Mouse (Mus musculus): Measurements from ENCODE around the gene Duoxa1. TPM values are rescaled to one million over a fixed set of nuclear protein-coding genes. Genes with fewer than 3 reads are reported as not detected.

Gene Duoxa1
- polyA plus RNA-seq, 1 experiment, result 0.28 TPM

DNA sequence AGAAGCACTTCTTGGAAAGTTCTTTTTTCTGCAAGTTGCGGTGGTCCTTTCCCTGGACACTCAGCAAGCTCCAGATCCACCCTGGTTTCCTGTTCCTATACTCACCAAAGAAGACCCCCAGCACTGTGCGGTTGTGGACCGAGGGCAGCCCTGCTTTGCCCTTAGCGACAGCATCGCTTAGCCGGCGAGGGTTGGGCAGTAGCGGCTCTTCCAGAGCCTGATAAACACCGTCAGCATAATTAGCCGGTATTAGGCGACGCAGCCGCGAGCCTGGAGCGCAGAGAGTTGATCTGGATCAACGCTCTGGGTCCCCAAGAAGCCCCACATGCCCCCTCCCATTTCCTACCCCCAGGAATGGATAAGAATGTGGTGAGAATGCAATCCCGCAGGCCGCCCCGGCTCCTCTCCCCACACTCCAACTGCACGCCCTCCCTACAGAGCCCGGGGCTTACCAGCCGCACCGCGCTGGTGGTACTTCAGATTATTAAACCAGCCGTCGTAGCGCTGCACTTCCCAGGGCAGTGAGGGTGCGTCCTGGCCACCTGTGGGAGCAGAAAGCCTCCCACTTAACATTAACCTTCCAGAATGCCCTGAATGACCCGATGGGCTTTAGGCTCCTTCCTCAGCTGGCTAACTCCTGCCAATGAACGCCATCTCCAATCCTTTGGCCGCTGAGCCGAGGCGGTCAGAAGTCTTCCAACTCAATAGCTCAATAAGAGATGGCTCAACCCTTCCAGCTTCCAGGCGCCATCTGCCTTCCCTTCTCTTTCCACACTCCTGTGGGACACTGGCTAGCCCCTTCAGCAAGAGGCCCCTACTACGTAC lies 16.0 kb downstream of the Duoxa1 start:
- H3K36me3 ChIP-seq (ENCODE audit: control insufficient read depth, insufficient read depth, low read length), result no peaks in the 10 kb centered on the region
- no peak overlapping the region for H3K4me3 ChIP-seq (ENCODE audit: insufficient read depth, low read depth, low read length)
- H3K27me3 ChIP-seq (replicated peaks; ENCODE audit: control insufficient read depth, insufficient read depth, low read length), result peaks cover 12% of the 10 kb centered on the region
- TF ChIP-seq POLR2A (IDR thresholded peaks at IDR 0.05; ENCODE audit: low read depth, low read length), result no peak
- no peak for TF ChIP-seq CTCF (conservative IDR thresholded peaks at IDR 0.05; ENCODE audit: insufficient read depth, insufficient read length, low read depth, low read length)
- no peak for DNase-seq
- H3K4me1 ChIP-seq (ENCODE audit: control insufficient read depth, insufficient read depth, low read length), result peaks cover 9% of the 10 kb centered on the region
- H3K27ac ChIP-seq (ENCODE audit: insufficient read depth, low read depth, low read length), result no peak overlapping the region
- 3% methylated on average over 35 of the region's 35 CpGs for WGBS

DNA sequence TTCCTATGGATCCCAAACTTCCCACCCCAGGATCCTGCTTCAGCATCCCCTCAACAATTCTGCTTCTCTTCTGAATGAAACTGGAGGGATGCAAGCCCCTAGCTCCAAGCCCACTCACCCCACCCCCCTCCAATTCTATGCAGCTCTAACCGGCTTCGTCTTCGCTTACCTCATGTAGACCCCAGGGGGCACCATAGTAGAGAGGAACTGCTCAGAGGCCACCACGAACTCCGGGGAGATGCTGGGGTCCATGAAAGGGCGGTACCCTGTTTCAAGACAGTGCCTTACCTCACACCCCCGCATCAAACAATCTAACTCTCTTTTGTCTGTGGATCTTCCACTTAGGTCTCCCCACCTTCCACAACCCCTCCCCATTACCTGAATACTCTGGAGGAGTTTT lies 18.6 kb downstream of the Duoxa1 start:
- no peak for DNase-seq
- WGBS, result 6% methylated on average over 7 of the region's 7 CpGs
- Histone ChIP-seq H3K27ac (ENCODE audit: insufficient read depth, low read depth, low read length) (no peak overlapping the region), H3K27me3 (replicated peaks; ENCODE audit: control insufficient read depth, insufficient read depth, low read length) (peaks cover 9% of the 10 kb centered on the region), H3K36me3 (ENCODE audit: control insufficient read depth, insufficient read depth, low read length) (no peaks in the 10 kb centered on the region), H3K4me1 (ENCODE audit: control insufficient read depth, insufficient read depth, low read length) (peaks cover 3% of the 10 kb centered on the region; the same call in 1 of the 2 replicates), H3K4me3 (ENCODE audit: insufficient read depth, low read depth, low read length) (no peak overlapping the region)
- no peak for TF ChIP-seq CTCF (conservative IDR thresholded peaks at IDR 0.05; ENCODE audit: insufficient read depth, insufficient read length, low read depth, low read length)
- TF ChIP-seq POLR2A (IDR thresholded peaks at IDR 0.05; ENCODE audit: low read depth, low read length), result no peak

DNA sequence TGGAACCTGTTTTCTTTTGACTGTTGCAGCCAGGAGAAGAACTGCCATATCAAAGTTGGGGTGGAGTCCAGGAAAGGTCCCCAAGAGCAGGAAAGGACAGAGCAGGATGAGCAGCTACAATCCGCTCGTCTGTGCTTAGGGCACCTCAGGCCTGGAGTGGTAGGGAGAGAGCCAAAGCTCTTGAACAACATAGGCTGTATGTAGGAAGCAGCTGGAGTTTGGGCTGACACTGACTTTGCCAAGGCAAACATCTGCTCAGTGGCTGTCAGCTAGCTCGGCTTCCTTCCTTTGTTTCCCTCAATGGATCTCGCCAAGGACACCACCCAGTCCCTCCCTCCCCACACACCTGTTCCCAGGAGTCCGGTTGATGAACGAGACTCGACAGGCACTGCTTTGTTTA lies 27.4 kb downstream of the Duoxa1 start:
- no peak for DNase-seq
- WGBS, result 53% methylated on average over 7 of the region's 7 CpGs

DNA sequence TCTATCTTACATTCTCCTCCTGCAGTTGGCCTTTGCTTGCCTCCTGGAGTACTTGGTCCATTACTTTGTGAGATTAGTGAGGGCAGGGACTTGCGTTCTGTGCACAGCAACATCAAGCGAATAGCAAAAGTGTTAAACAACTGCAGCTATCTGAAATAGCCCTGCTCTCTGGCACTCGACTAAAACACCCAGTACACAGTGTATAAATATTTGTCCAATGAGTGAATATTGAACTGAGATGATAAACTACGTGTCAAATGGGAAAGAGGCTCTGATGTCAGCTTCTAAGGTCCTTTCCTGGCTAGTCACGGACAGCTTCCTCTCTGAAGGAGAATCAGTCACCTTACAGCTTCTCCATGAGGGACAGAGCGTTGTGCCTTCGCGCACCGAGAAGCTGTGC lies 29.4 kb downstream of the Duoxa1 start:
- no peaks in the 10 kb centered on the region for H3K27me3 ChIP-seq (replicated peaks; ENCODE audit: control insufficient read depth, insufficient read depth, low read length)
- TF ChIP-seq POLR2A (IDR thresholded peaks at IDR 0.05; ENCODE audit: low read depth, low read length) (no peak), CTCF (conservative IDR thresholded peaks at IDR 0.05; ENCODE audit: insufficient read depth, insufficient read length, low read depth, low read length) (no peak)
- H3K4me3 ChIP-seq (ENCODE audit: insufficient read depth, low read depth, low read length), result no peak overlapping the region
- WGBS, result 85% methylated on average over 9 of the region's 9 CpGs
- DNase-seq, result no peak
- H3K4me1 ChIP-seq (ENCODE audit: control insufficient read depth, insufficient read depth, low read length), result no peaks in the 10 kb centered on the region
- H3K36me3 ChIP-seq (ENCODE audit: control insufficient read depth, insufficient read depth, low read length), result no peaks in the 10 kb centered on the region
- no peak overlapping the region for H3K27ac ChIP-seq (ENCODE audit: insufficient read depth, low read depth, low read length)

More for the DNA sequence above, 27.4 kb downstream of the Duoxa1 start:
- H3K4me3 ChIP-seq (ENCODE audit: insufficient read depth, low read depth, low read length), result no peak overlapping the region
- no peak for TF ChIP-seq POLR2A (IDR thresholded peaks at IDR 0.05; ENCODE audit: low read depth, low read length)
- TF ChIP-seq CTCF (conservative IDR thresholded peaks at IDR 0.05; ENCODE audit: insufficient read depth, insufficient read length, low read depth, low read length), result no peak
- no peaks in the 10 kb centered on the region for H3K36me3 ChIP-seq (ENCODE audit: control insufficient read depth, insufficient read depth, low read length)
- H3K4me1 ChIP-seq (ENCODE audit: control insufficient read depth, insufficient read depth, low read length), result no peaks in the 10 kb centered on the region
- H3K27me3 ChIP-seq (replicated peaks; ENCODE audit: control insufficient read depth, insufficient read depth, low read length), result no peaks in the 10 kb centered on the region
- H3K27ac ChIP-seq (ENCODE audit: insufficient read depth, low read depth, low read length), result no peak overlapping the region

DNA sequence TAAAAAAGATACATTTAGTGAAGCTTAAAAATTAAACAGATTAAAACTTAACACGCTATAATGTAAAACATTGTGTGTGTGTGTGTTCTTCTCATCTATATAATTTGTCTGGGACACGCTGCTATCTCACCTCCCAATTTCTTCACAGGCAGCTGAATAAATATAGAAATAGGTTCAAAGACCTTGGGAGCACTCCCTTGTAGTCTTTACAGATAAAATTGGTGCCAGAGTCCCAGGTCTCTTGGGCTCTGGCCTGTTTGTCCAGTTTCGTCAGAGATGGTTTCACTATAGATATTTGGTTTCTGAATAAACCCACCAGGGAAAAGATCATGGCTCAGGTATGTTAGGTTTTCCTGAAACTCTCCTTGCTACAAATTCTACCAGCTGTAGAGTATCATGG lies 34.8 kb downstream of the Duoxa1 start:
- DNase-seq, result no peak
- H3K4me1 ChIP-seq (ENCODE audit: control insufficient read depth, insufficient read depth, low read length), result no peaks in the 10 kb centered on the region
- no peaks in the 10 kb centered on the region for H3K27me3 ChIP-seq (replicated peaks; ENCODE audit: control insufficient read depth, insufficient read depth, low read length)
- no peak overlapping the region for H3K4me3 ChIP-seq (ENCODE audit: insufficient read depth, low read depth, low read length)
- 93% methylated on average over 3 of the region's 3 CpGs for WGBS
- no peak for TF ChIP-seq POLR2A (IDR thresholded peaks at IDR 0.05; ENCODE audit: low read depth, low read length)
- TF ChIP-seq CTCF (conservative IDR thresholded peaks at IDR 0.05; ENCODE audit: insufficient read depth, insufficient read length, low read depth, low read length), result no peak
- no peaks in the 10 kb centered on the region for H3K36me3 ChIP-seq (ENCODE audit: control insufficient read depth, insufficient read depth, low read length)
- H3K27ac ChIP-seq (ENCODE audit: insufficient read depth, low read depth, low read length), result no peak overlapping the region

DNA sequence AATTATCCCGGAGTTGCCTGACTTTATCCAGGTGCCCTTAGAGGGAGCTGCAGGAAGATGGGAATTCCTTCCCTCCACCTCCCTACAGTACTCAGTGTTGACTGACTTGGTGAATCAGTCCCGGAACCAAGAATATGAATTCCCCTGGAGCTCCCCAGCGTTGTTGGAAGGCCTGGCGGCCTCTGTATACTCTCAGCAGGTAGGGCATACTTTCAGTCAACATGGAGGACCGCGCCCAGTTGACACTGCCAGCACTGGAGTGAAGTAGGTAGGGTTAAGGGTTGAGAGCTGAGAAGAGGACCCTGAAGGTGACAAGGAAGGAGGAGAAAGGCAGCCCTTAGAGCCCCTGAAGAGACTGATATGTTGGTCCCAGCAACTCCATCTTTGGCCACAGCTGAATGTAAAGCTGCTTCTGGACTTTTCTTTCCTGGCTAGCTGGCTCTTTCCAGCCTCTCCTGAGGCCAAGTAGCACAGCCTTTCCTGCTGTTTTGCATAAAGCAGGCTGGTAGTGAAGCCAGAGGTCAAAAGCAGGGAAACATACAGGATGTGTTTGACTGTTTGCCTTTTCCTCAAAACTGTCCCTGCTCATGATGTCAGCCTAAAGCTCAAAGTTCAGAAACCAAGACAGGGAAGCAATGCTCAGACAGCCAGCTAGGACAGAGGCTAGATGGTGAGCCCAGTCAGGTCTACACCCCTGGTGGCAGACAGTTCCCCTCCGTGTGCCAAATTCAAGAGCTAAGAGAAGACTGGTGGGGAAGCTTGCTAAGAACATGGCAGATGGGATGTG lies 46.9 kb downstream of the Duoxa1 start:
- no peaks in the 10 kb centered on the region for H3K27me3 ChIP-seq (replicated peaks; ENCODE audit: control insufficient read depth, insufficient read depth, low read length)
- no peak overlapping the region for H3K4me3 ChIP-seq (ENCODE audit: insufficient read depth, low read depth, low read length)
- DNase-seq, result peak; percentile 61
- H3K4me1 ChIP-seq (ENCODE audit: control insufficient read depth, insufficient read depth, low read length), result no peaks in the 10 kb centered on the region
- TF ChIP-seq POLR2A (IDR thresholded peaks at IDR 0.05; ENCODE audit: low read depth, low read length) (no peak), CTCF (conservative IDR thresholded peaks at IDR 0.05; ENCODE audit: insufficient read depth, insufficient read length, low read depth, low read length) (peak; percentile 29; the same call in 1 of the 2 replicates)
- peaks cover 12% of the 10 kb centered on the region for H3K36me3 ChIP-seq (ENCODE audit: control insufficient read depth, insufficient read depth, low read length)
- H3K27ac ChIP-seq (ENCODE audit: insufficient read depth, low read depth, low read length), result no peak overlapping the region
- WGBS, result 87% methylated on average over 7 of the region's 7 CpGs

DNA sequence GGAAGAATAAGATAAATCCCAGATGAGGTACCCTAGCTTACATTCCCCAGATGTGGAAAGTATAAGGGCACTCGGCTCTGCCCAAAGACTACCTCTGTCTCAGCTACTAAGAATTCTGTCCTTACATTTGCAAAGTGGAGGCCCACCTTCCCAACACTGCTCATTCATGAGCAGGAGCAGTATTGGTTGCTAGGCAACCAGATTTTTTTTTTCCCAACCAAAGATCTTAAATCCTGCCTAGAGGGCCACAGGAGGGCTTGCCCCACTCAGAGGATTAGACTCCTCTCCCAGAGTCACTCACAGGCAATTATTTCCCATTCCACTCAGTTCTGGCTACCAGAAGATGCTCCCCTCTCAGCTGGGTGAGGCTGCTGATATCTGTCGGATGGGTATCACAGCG lies 48.8 kb downstream of the Duoxa1 start:
- 86% methylated on average over 3 of the region's 3 CpGs for WGBS
- no peak overlapping the region for H3K4me3 ChIP-seq (ENCODE audit: insufficient read depth, low read depth, low read length)
- H3K36me3 ChIP-seq (ENCODE audit: control insufficient read depth, insufficient read depth, low read length), result peaks cover 15% of the 10 kb centered on the region
- no peak overlapping the region for H3K27ac ChIP-seq (ENCODE audit: insufficient read depth, low read depth, low read length)
- no peaks in the 10 kb centered on the region for H3K4me1 ChIP-seq (ENCODE audit: control insufficient read depth, insufficient read depth, low read length)
- TF ChIP-seq POLR2A (IDR thresholded peaks at IDR 0.05; ENCODE audit: low read depth, low read length) (no peak), CTCF (conservative IDR thresholded peaks at IDR 0.05; ENCODE audit: insufficient read depth, insufficient read length, low read depth, low read length) (no peak)
- H3K27me3 ChIP-seq (replicated peaks; ENCODE audit: control insufficient read depth, insufficient read depth, low read length), result no peaks in the 10 kb centered on the region
- DNase-seq, result no peak
